Mouse (Mus musculus) splenic B cell, adult 2 months (primary cell): ENCODE measurements around the gene Fhdc1.
A peak's percentile ranks its signal among the peaks of the same experiment; 100 is the strongest.

Experiments used
- DNase-seq: peaks from one replicate; pipeline ENCODE4 v3.0.0-alpha.2; 2011; ENCODE audit warnings: low read depth, low spot score
- H3K27me3 ChIP-seq: 2 replicates; pipeline ENCODE4 v1.6.1; 2012; ENCODE audit warnings: mild to moderate bottlenecking, low read length, moderate library complexity, mixed read lengths; ENCODE audit not compliant: control insufficient read depth, poor library complexity, insufficient read depth, severe bottlenecking
- H3K36me3 ChIP-seq: 2 replicates; pipeline ENCODE4 v1.6.1; 2012; ENCODE audit warnings: mild to moderate bottlenecking, low read length, moderate library complexity, mixed read lengths; ENCODE audit not compliant: control insufficient read depth, poor library complexity, insufficient read depth, severe bottlenecking

Fhdc1 gene

DNA sequence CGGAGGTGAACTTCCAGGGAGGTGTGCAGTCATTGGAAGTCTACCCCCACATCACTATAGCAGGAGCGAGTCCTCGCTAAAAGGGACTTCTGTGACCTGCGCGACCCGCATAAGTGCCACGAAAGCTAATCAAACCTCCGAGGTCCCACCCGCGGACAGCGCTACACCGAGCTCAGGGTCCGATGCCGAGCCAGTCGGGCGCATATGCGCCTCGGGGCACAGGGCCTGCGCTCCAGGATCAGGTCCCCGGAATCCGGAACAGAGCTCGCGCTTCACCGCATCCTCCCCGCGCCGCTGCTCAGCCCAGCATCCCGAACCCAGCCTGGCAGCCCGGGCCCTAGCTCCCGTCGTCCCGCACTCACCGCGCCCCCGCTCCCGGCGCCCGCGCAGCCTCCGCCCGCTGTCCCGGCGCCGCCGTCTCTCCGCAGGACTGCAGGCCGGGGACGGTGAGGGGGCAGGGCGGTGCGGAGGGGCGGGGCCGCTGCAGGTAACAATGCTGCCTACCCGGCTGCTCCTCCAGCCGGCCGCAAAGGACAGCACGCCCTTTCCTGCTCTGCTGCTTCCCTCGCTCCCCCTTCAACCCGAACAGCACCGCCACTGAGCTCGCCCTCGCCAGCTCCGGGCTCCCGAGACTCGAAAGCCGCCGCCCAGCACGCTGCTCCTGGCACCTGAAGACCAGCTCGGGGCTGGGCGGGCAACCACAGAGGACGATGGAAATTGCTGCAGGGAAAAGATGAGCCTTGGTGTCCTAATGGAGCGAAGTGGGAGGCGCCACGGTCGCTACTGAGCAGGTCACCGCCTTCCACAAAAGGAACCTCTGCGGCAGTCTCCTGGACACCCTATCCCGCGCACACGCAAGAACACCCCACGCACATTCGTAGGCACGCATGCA lies at the start of gene Fhdc1:
Gene Fhdc1 (minus strand): TSS at position 424 of the 892 bp plus-strand sequence.
- no peaks in the 10 kb centered on the region for H3K36me3 ChIP-seq
- no peaks in the 10 kb centered on the region; the same call in 1 of the 2 replicates for H3K27me3 ChIP-seq
- peak; percentile 33 for DNase-seq

DNA sequence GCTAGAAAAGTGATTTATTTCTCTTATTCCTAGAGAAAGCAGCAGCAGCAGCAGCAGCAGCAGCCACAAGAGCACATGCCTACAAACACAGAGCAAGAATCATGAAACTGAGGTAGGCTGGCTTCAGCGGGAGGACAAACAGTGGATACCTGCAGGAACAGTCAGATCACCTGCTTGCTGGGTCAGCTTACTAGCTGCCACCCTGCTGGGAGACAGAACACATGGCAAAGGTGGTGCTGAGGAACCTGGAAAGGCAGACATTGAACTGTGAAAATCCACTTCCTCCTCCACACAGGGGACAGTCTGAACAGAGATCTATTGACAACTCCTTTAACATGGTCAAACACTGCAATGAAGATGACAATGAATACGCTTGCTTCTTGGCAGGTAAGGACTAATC lies 48.8 kb upstream of the Fhdc1 start:
- peaks cover 3% of the 10 kb centered on the region; the same call in 1 of the 2 replicates for H3K36me3 ChIP-seq
- H3K27me3 ChIP-seq: no peaks in the 10 kb centered on the region
- no peak for DNase-seq

DNA sequence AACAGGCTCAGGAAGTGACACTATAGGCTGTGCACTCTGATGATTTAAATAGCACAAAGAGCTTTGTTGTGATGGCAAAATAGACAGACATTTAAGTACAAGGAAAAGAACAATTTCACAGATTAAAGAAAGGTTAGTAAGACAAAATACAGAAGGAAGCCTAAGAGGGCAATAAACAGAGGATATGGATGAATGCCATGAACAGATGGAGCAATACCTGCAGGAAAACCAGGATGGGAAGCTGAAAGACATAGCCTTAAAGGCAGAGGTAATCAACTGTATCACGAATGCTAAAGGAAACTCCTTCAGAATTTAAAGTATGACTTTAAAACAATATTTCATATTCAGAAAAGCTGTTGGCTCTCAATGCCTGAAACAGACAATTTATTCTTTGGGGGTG lies 44.7 kb upstream of the Fhdc1 start:
- Histone ChIP-seq H3K36me3 (peaks cover 2% of the 10 kb centered on the region; the same call in 1 of the 2 replicates), H3K27me3 (no peaks in the 10 kb centered on the region)
- no peak for DNase-seq

DNA sequence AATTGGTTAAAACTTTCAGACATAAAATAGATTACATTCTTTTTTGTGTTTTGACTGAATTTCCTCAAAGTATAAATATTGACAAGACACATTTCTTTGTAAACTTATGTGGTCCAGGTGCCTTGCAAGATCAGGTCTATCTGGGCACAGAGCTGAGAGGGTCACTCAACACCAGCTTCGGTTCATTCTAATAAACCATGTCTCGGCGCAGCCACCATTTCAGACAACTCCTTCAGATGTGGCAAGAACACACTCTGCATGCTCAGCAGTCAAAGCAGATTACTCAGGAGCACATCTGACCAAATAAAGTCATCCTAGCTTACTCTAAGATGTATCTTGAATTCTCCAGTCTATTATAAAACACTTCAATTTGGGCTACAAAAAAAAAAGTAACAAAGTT lies 35.9 kb upstream of the Fhdc1 start:
- no peak for DNase-seq
- no peaks in the 10 kb centered on the region for H3K27me3 ChIP-seq
- H3K36me3 ChIP-seq: peaks cover 7% of the 10 kb centered on the region; the same call in 1 of the 2 replicates

DNA sequence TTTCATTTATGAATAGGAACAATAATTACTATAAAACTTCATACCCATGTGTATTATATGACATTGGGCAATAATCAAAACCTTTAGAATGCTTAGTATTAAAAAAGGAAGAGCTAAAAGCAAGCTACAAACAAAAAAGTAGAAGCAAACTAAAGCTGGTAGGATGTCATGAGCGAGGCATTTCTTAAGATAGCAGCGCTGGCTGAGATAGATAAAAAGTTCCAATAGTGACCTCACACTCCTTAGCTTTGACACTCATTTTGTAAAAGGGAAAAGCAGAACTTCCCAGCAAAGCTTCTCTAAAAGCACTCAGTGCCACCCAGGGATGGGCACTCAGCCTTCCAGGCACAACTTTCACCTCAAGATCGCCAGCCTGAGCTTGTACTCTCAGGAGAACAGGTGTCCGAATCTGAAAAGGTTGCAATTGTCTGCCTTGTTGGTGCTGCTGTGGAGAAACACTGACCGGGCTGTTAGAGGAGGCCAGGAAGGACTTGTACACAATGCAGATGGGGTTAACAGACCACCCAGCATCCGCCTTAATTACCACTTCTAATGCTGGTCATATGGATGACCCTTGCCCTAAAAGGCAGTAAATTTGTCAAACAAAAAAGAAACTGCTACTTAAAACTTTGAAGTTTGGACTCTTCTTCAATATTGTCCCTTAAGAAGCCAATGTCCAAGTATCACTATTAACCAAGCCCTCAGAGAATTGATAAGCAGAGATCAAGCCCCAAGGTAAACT lies 32.7 kb upstream of the Fhdc1 start:
- no peak for DNase-seq
- 0 out of 2 replicates have a peak, but pooled peaks cover 3% of the 10 kb centered on the region for H3K36me3 ChIP-seq

DNA sequence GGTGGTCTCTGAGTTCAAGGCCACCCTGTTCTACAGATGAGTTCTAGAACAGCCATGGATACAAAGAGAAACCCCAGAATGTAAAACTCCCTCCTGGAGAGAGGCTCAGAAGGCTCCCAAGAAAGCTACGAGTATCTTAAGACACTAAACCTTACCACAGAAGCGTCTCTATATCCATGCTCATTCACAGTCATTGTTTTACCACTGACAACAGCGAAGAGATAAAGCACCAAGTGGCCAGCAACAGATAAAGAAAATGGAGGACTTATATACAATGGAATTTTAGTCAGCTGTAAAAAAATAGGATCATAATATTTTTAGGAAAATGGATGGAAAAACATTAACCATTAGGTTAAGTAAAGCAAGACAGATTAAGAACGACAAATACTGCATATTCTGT lies 25.0 kb upstream of the Fhdc1 start:
- Histone ChIP-seq H3K36me3 (0 out of 2 replicates have a peak, but pooled peaks cover 3% of the 10 kb centered on the region), H3K27me3 (no peaks in the 10 kb centered on the region)

More for the DNA sequence above, 32.7 kb upstream of the Fhdc1 start:
- H3K27me3 ChIP-seq: no peaks in the 10 kb centered on the region

DNA sequence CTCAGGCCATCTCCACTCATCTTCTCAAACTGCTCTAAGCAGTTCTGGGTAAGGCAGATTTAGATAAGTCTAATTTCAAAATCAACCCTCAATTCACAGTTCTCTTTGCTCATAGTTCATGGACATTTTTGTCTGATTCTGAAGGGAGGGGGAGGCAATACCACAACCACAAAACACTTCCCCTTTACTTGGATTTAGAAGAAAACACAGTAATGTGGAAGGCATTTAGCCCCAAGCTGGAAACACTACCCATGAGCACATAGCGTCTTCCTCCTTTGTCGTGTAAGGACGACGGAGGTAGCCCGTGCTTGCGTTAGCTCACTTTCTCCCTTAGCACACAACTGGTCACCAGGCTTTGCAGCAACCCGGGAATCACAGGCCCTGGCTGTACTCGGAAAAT lies 24.1 kb upstream of the Fhdc1 start:
- H3K27me3 ChIP-seq: no peaks in the 10 kb centered on the region
- no peak for DNase-seq
- H3K36me3 ChIP-seq: 0 out of 2 replicates have a peak, but pooled peaks cover 3% of the 10 kb centered on the region

More for the DNA sequence above, 25.0 kb upstream of the Fhdc1 start:
- DNase-seq: no peak

DNA sequence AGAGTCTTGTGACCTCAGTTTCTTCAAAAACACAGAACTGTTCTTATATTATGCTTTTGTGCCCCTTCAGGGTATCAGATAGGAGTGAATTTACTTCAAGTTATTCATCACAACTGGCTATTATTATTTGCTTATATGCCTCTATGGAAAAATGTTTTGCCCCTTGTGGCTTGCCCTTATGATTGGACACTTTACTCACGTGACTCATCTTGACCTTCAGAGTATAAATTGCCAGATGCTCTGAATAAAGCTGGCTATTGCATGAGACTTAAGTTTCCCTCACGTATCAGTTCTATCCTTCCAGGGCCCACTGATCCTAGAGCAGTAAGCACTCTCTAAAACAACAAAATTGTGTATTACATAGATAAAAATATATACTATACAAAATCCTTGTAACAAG lies 21.9 kb upstream of the Fhdc1 start:
- no peaks in the 10 kb centered on the region for H3K27me3 ChIP-seq
- H3K36me3 ChIP-seq: 0 out of 2 replicates have a peak, but pooled peaks cover 8% of the 10 kb centered on the region
- no peak for DNase-seq

DNA sequence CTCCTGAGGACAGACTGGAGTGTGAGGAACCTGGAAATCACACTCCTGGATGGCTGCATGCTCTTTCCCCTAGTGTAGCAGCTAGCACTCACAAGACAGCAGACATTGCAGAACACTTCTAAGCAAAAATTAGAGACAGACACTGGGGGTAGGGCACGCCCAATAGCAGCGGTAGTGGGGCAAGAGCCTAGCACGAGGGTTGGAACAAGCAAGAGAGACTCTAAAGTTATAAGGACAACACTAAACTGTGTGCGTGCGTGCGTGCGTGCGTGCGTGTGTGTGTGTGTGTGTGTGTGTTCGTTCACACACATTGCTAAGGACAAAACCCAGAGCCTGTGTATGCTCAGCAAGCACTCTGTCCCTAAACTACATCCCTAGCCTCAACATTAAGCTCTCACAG lies 20.3 kb upstream of the Fhdc1 start:
- no peaks in the 10 kb centered on the region for H3K27me3 ChIP-seq
- 0 out of 2 replicates have a peak, but pooled peaks cover 5% of the 10 kb centered on the region for H3K36me3 ChIP-seq
- no peak for DNase-seq

DNA sequence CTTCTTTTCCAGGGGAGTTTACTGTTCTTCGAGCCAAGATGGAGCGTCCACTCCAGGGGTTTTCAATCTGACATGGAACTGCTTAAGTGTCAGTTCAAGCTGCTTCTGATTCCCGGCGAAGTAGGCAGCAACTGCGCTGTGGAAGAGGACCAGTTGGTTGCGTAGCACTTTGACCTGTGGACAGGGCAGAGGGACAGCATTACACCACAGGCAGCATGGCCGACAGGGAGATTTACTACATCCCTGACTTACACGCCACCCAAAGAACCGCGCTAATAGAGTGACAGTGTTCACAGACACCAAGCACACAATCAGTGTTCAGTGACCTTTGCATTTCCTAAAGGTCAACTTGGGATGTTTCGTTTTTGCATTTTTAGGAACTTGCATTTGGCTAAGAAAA lies 17.5 kb upstream of the Fhdc1 start:
- Histone ChIP-seq H3K36me3 (0 out of 2 replicates have a peak, but pooled peaks cover 5% of the 10 kb centered on the region), H3K27me3 (no peaks in the 10 kb centered on the region)
- no peak for DNase-seq

DNA sequence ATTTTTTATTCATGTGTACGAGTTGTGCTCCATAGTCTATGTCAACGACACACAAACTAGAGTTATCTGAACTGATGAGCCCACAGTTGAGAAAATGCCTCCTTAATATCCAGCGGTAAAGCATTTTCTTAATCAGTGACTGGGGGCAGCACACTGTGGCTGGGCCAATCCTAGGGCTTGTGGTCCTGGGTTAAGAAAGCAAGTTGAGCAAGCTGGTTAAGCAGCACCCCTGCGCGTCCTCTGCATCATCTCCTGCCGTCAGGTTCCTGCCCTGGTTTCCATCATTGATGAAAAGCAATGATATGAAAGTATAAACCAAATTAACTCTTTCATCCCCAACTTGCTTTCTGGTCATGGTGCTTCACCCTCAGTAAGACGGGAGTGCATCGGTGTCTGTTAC lies 12.4 kb upstream of the Fhdc1 start:
- no peak for DNase-seq
- H3K27me3 ChIP-seq: no peaks in the 10 kb centered on the region
- H3K36me3 ChIP-seq: 0 out of 2 replicates have a peak, but pooled peaks cover 4% of the 10 kb centered on the region

DNA sequence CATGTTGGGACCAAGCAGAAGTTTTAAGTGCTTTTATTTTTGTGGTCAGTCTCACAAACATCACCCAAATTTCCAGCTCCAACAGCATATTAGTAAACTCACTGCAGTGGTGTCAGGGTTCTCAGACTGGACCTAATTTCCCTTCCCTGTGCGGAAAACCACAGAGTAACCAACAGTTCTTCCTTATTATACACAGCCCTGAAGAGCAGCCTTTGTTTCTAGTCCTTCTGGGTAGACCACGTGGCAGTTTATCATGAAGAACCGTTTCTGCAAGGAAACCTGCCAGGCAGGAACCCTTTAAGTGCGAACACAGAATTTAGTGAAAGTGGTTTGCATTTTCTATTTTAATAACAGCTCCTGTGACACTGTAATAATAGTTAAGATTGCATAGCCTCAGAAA lies 11.9 kb upstream of the Fhdc1 start:
- Histone ChIP-seq H3K27me3 (no peaks in the 10 kb centered on the region), H3K36me3 (0 out of 2 replicates have a peak, but pooled peaks cover 2% of the 10 kb centered on the region)
- no peak for DNase-seq

DNA sequence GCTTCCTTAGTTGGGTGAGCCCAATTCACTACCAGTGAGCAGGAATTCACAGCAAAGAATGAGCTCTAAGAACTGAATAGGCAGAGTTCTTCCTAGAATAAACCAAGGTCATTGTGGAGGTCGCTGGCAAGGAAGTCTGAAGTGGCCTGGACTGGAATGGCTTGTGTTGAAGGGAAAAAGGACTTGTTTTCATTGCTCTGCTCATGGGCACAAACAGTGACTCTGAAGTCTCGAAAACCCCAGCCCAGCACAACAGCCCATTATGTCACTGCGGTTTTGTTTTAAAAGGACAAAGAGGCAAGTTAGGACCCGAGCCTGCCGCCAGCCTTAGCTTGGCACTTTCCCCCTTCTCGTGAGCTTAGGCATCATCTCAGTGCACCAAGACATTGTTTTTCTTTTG lies 8.5 kb upstream of the Fhdc1 start:
- no peaks in the 10 kb centered on the region for H3K27me3 ChIP-seq
- DNase-seq: no peak

DNA sequence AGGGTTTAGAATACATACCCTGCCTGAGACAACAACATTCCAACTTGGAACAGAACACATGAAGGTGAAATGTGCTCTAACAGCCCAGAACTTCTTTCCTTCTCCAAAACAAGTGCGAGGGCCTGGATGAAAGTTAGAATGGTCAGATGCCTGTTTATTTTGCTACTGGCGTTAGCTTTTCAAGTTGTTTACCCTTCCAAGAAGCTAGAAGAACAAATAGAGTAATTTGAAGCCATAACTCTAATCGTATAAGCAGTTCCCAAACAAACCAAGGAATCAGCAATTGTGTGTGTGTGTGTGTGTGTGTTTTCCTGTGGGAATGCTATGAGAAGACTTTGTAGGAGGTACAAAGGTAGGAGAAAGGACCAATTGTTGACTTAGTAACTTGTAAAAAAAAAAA lies 4.7 kb upstream of the Fhdc1 start:
- Histone ChIP-seq H3K27me3 (no peaks in the 10 kb centered on the region; the same call in 1 of the 2 replicates), H3K36me3 (no peaks in the 10 kb centered on the region)
- no peak for DNase-seq

More for the DNA sequence above, 8.5 kb upstream of the Fhdc1 start:
- 0 out of 2 replicates have a peak, but pooled peaks cover 2% of the 10 kb centered on the region for H3K36me3 ChIP-seq

DNA sequence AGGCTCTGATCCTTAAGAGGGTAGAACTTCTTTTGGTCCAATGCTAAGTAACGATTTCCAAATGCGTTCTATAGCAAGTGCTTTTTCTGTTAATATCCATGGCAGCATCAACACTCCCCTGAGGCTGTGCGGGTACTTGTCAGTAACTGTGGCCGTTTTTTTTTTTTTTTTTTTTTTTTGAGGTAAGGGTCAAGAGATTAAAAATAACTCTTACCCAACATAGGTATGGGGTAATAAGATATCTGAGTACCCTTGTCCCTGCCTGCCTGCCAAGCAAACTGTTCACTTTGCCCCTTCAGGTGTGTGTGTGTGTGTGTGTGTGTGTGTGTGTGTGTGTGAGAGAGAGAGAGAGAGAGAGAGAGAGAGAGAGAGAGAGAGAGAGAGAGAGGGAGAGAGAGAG lies 4.1 kb upstream of the Fhdc1 start:
- Histone ChIP-seq H3K36me3 (no peaks in the 10 kb centered on the region), H3K27me3 (no peaks in the 10 kb centered on the region; the same call in 1 of the 2 replicates)
- no peak for DNase-seq
